13 mouse cellular contexts compared by ENCODE assay signal in the genomic region with DNA sequence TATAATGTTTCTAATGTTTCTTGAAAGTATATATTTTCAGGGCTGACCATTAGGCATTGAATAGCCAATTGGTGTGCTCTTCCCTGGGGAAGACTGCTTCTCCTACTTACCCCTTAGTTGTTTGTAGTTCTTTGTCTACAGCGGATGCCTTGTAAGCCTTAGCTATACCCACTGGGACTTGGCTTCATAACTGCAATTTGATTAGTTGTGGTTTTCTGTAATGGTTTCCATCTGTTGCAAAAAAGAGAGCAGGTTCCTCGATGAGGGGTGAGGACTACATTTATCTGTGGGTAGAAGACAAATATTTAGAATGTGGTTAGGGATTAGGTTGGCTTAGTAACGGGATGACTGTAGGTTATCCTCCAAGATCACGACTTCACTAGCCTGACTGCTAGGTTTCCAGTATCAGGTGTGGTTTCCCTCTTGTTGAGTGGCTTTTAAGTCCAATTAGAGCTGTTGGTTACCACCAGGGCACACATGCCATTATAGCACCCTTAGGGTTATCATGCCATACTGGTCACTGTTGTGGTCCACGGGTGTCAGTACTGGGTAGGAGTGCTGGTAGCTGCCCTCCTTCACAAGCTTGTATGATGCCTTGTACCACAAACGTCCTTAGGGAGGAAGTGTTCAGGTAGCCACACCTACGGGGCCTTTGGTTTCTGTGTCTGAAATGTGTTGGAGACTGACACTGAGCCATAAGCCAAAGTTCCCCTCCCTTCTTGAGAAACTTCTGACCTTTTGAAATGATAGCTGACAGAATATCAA.
A peak's percentile ranks its signal among the peaks of the same experiment; 100 is the strongest.
DNase-seq lines count a peak whose midpoint lies in the region; ATAC-seq lines count a peak whose summit lies in the region.
"Had no signal": no experiment of that assay in that cellular context is flagged by ENCODE, and none has a peak within 500 bp of the region (broad histone marks: within the 10 kb centered on the region; RNA-seq: fewer than 3 reads in every experiment).

No protein-coding gene starts in this region.

- no peaks in the 10 kb centered on the region for H3K4me1 ChIP-seq in embryonic facial prominence, embryonic 11.5 days (ENCODE audit: control insufficient read depth, insufficient read depth, low read length)
- peaks cover 23% of the 10 kb centered on the region for H3K4me1 ChIP-seq in embryonic facial prominence, embryonic 10.5 days
- peaks cover 20% of the 10 kb centered on the region for H3K4me1 ChIP-seq in midbrain, embryonic 11.5 days (ENCODE audit: control insufficient read depth, insufficient read depth, low read length)
- peaks cover 20% of the 10 kb centered on the region for H3K4me1 ChIP-seq in midbrain, embryonic 14.5 days (ENCODE audit: control insufficient read depth, insufficient read depth, low read length)
- H3K4me1 ChIP-seq in embryonic facial prominence, embryonic 15.5 days: peaks cover 19% of the 10 kb centered on the region
- peaks cover 5% of the 10 kb centered on the region; the same call in 1 of the 2 replicates for H3K4me1 ChIP-seq in hindbrain, embryonic 11.5 days (replicated peaks; ENCODE audit: control insufficient read depth, insufficient read depth, low read length)
- peaks cover 25% of the 10 kb centered on the region for H3K4me1 ChIP-seq in hindbrain, embryonic 13.5 days (replicated peaks)

- 63% methylated on average over 7 of the region's 7 CpGs for WGBS in embryonic facial prominence, embryonic 11.5 days
- WGBS in embryonic facial prominence, embryonic 10.5 days: 75% methylated on average over 7 of the region's 7 CpGs
- 82% methylated on average over 7 of the region's 7 CpGs for WGBS in midbrain, embryonic 11.5 days
- 82% methylated on average over 7 of the region's 7 CpGs for WGBS in midbrain, embryonic 14.5 days
- 52% methylated on average over 7 of the region's 7 CpGs for WGBS in embryonic facial prominence, embryonic 15.5 days
- 86% methylated on average over 7 of the region's 7 CpGs for WGBS in hindbrain, embryonic 11.5 days
- WGBS in hindbrain, embryonic 13.5 days: 88% methylated on average over 7 of the region's 7 CpGs

- no peak overlapping the region for H3K4me3 ChIP-seq in embryonic facial prominence, embryonic 11.5 days (ENCODE audit: low read depth, low read length)
- H3K4me3 ChIP-seq in embryonic facial prominence, embryonic 10.5 days: no peak overlapping the region
- H3K4me3 ChIP-seq in midbrain, embryonic 11.5 days (ENCODE audit: low read depth, low read length): no peak overlapping the region
- no peak overlapping the region for H3K4me3 ChIP-seq in midbrain, embryonic 14.5 days (replicated peaks; ENCODE audit: low read depth, low read length)
- H3K4me3 ChIP-seq in embryonic facial prominence, embryonic 15.5 days (replicated peaks): no peak overlapping the region
- H3K4me3 ChIP-seq in hindbrain, embryonic 11.5 days (ENCODE audit: low read depth, low read length): no peak overlapping the region
- no peak overlapping the region for H3K4me3 ChIP-seq in hindbrain, embryonic 13.5 days
- H3K4me3 ChIP-seq: neural tube, embryonic 15.5 days had no signal

- no peak overlapping the region for H3K9ac ChIP-seq in embryonic facial prominence, embryonic 11.5 days (replicated peaks; ENCODE audit: low read length)
- H3K9ac ChIP-seq in midbrain, embryonic 11.5 days (ENCODE audit: low read length): no peak overlapping the region
- H3K9ac ChIP-seq in midbrain, embryonic 14.5 days (replicated peaks; ENCODE audit: low read length): no peak overlapping the region
- no peak overlapping the region for H3K9ac ChIP-seq in embryonic facial prominence, embryonic 15.5 days
- no peak overlapping the region for H3K9ac ChIP-seq in hindbrain, embryonic 11.5 days (ENCODE audit: low read depth, low read length)
- no peak overlapping the region for H3K9ac ChIP-seq in hindbrain, embryonic 13.5 days
- H3K9ac ChIP-seq: liver, embryonic 14.5 days; neural tube, embryonic 15.5 days had no signal

- H3K27ac ChIP-seq in embryonic facial prominence, embryonic 11.5 days (replicated peaks; ENCODE audit: low read depth, low read length): no peak overlapping the region
- H3K27ac ChIP-seq in embryonic facial prominence, embryonic 10.5 days (replicated peaks): no peak overlapping the region
- no peak overlapping the region for H3K27ac ChIP-seq in midbrain, embryonic 11.5 days (ENCODE audit: low read depth, low read length)
- no peak overlapping the region for H3K27ac ChIP-seq in midbrain, embryonic 14.5 days (replicated peaks; ENCODE audit: low read depth, low read length)
- no peak overlapping the region for H3K27ac ChIP-seq in embryonic facial prominence, embryonic 15.5 days (replicated peaks)
- no peak overlapping the region for H3K27ac ChIP-seq in hindbrain, embryonic 11.5 days (ENCODE audit: low read depth, low read length)
- H3K27ac ChIP-seq in hindbrain, embryonic 13.5 days: no peak overlapping the region
- H3K27ac ChIP-seq: liver, embryonic 14.5 days; neural tube, embryonic 15.5 days had no signal

- H3K4me2 ChIP-seq in embryonic facial prominence, embryonic 11.5 days (ENCODE audit: low read depth, low read length): no peak overlapping the region
- H3K4me2 ChIP-seq in midbrain, embryonic 11.5 days: no peak overlapping the region
- H3K4me2 ChIP-seq in midbrain, embryonic 14.5 days (ENCODE audit: low read length): no peak overlapping the region
- H3K4me2 ChIP-seq in embryonic facial prominence, embryonic 15.5 days (replicated peaks): no peak overlapping the region
- no peak overlapping the region for H3K4me2 ChIP-seq in hindbrain, embryonic 11.5 days (replicated peaks; ENCODE audit: low read depth, low read length)
- no peak overlapping the region for H3K4me2 ChIP-seq in hindbrain, embryonic 13.5 days

- H3K36me3 ChIP-seq in embryonic facial prominence, embryonic 11.5 days (replicated peaks; ENCODE audit: control insufficient read depth, insufficient read depth, low read depth, low read length): no peaks in the 10 kb centered on the region
- H3K36me3 ChIP-seq in embryonic facial prominence, embryonic 10.5 days (replicated peaks): peaks cover 8% of the 10 kb centered on the region; the same call in 1 of the 2 replicates
- no peaks in the 10 kb centered on the region for H3K36me3 ChIP-seq in midbrain, embryonic 11.5 days (ENCODE audit: control insufficient read depth, insufficient read depth, low read length)
- no peaks in the 10 kb centered on the region for H3K36me3 ChIP-seq in midbrain, embryonic 14.5 days (ENCODE audit: control insufficient read depth, insufficient read depth, low read length)
- H3K36me3 ChIP-seq in embryonic facial prominence, embryonic 15.5 days: no peaks in the 10 kb centered on the region
- no peaks in the 10 kb centered on the region for H3K36me3 ChIP-seq in hindbrain, embryonic 11.5 days (ENCODE audit: control insufficient read depth, insufficient read depth, low read length)
- H3K36me3 ChIP-seq in hindbrain, embryonic 13.5 days: no peaks in the 10 kb centered on the region
- H3K36me3 ChIP-seq: neural tube, embryonic 15.5 days had no signal

- peak; percentile 56 for DNase-seq in embryonic facial prominence, embryonic 11.5 days (ENCODE audit: low spot score)
- no peak for DNase-seq in embryonic facial prominence, embryonic 10.5 days (ENCODE audit: low spot score)
- DNase-seq in midbrain, embryonic 11.5 days (ENCODE audit: low spot score, missing footprints): peak; percentile 76
- DNase-seq in midbrain, embryonic 14.5 days: no peak
- no peak for DNase-seq in hindbrain, embryonic 11.5 days (ENCODE audit: low spot score)
- DNase-seq in frontal cortex, postnatal 25 days (ENCODE audit: low spot score in 2 of 2): no peak
- DNase-seq: cerebellum, adult 9-11 months; embryo, embryonic 11 days; lung, postnatal 14 days had no signal

- ATAC-seq in embryonic facial prominence, embryonic 11.5 days (replicated peaks; ENCODE audit: insufficient number of reproducible peaks, low FRiP score, low TSS enrichment, low read depth): no peak
- ATAC-seq in midbrain, embryonic 11.5 days (ENCODE audit: low FRiP score): no peak
- ATAC-seq in midbrain, embryonic 14.5 days (ENCODE audit: low FRiP score, low TSS enrichment): no peak
- ATAC-seq in embryonic facial prominence, embryonic 15.5 days (ENCODE audit: insufficient number of reproducible peaks, low FRiP score, low TSS enrichment, low read depth): peak; percentile 36; the same call in 1 of the 2 replicates
- ATAC-seq in hindbrain, embryonic 11.5 days (ENCODE audit: low FRiP score): no peak
- ATAC-seq in hindbrain, embryonic 13.5 days (ENCODE audit: low FRiP score): no peak

- no peaks in the 10 kb centered on the region for H3K27me3 ChIP-seq in embryonic facial prominence, embryonic 11.5 days (ENCODE audit: control insufficient read depth, insufficient read depth, low read length)
- H3K27me3 ChIP-seq in embryonic facial prominence, embryonic 10.5 days (replicated peaks; ENCODE audit: low read depth, poor library complexity, severe bottlenecking): peaks cover 21% of the 10 kb centered on the region
- no peaks in the 10 kb centered on the region for H3K27me3 ChIP-seq in midbrain, embryonic 11.5 days (ENCODE audit: control insufficient read depth, insufficient read depth, low read length)
- H3K27me3 ChIP-seq in midbrain, embryonic 14.5 days (ENCODE audit: control insufficient read depth, insufficient read depth, low read length): no peaks in the 10 kb centered on the region
- no peaks in the 10 kb centered on the region for H3K27me3 ChIP-seq in embryonic facial prominence, embryonic 15.5 days
- no peaks in the 10 kb centered on the region for H3K27me3 ChIP-seq in hindbrain, embryonic 11.5 days (ENCODE audit: control insufficient read depth, insufficient read depth, low read length)
- H3K27me3 ChIP-seq in hindbrain, embryonic 13.5 days: no peaks in the 10 kb centered on the region
- H3K27me3 ChIP-seq: neural tube, embryonic 15.5 days had no signal

- H3K9me3 ChIP-seq in embryonic facial prominence, embryonic 11.5 days (replicated peaks; ENCODE audit: control insufficient read depth, low read length): peaks cover 6% of the 10 kb centered on the region
- peaks cover 43% of the 10 kb centered on the region for H3K9me3 ChIP-seq in embryonic facial prominence, embryonic 10.5 days
- peaks cover 13% of the 10 kb centered on the region for H3K9me3 ChIP-seq in midbrain, embryonic 11.5 days (ENCODE audit: control insufficient read depth, low read length)
- H3K9me3 ChIP-seq in midbrain, embryonic 14.5 days (ENCODE audit: control insufficient read depth, low read length): peaks cover 17% of the 10 kb centered on the region
- H3K9me3 ChIP-seq in embryonic facial prominence, embryonic 15.5 days (replicated peaks): peaks cover 28% of the 10 kb centered on the region
- H3K9me3 ChIP-seq in hindbrain, embryonic 11.5 days (ENCODE audit: control insufficient read depth, low read length): peaks cover 10% of the 10 kb centered on the region
- H3K9me3 ChIP-seq in hindbrain, embryonic 13.5 days: peaks cover 29% of the 10 kb centered on the region

Comparison
In these comparisons a context has a peak if more than half of its experiments do, and no peak if none do; other contexts are left out.
1. DNase-seq: peak in embryonic facial prominence, embryonic 11.5 days (single experiment) and midbrain, embryonic 11.5 days (single experiment); none in embryonic facial prominence, embryonic 10.5 days (single experiment), midbrain, embryonic 14.5 days (single experiment), hindbrain, embryonic 11.5 days (single experiment) and frontal cortex, postnatal 25 days (0 of 2).